Mouse (Mus musculus) spleen, postnatal 4 days (tissue): ENCODE data around the gene Snx8.
"Not testable (repeated sequence)": the region's sequence is repeated elsewhere in the genome, so short reads cannot be mapped to it uniquely, and the experiment has no call there.

Experiments used
- DNase-seq, 2 experiments: peaks; one replicate each; pipeline ENCODE4 v3.0.0; 2022; ENCODE audit warnings: low spot score in 2 of 2

The Snx8 gene

DNA sequence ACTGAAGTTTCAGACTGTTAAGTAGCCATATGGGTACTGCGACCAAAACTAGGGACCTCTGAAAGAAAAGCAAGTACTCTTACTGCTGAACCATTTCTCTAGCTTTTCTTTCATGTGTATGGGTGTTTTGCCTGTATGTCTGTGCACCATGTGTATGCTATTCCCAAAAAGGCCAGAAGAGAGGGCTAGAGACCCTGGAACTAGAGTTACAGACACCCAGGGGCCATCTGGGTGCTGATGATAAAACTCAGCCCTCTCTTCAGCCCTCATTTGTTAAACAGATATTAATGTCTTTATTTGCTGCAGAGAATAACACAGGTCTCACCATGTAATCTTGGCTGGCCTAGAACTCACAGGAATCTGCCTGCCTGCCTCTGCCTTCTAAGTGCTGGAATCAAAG, 4.6 kb downstream of the Snx8 start:
- no peak for DNase-seq

DNA sequence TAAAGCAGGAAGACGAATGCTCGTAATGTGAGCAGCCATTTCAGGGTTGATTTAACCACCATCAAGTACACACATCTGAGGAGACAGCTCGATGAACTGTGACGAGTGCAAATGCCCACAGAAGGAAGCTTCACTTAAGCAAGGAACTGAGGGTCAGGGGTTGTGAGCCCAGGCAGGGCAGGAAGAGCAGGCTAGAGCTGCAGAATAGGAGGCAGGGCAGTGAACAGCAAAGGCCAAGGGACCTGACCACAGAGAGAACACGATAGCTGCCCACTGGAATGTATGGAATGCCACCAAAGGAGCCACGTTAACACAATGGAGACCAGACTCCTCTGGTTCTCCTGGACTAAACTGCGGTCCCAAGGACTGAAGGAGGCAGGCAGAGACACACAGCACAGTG, 5.5 kb downstream of the Snx8 start:
- DNase-seq, result no peak

DNA sequence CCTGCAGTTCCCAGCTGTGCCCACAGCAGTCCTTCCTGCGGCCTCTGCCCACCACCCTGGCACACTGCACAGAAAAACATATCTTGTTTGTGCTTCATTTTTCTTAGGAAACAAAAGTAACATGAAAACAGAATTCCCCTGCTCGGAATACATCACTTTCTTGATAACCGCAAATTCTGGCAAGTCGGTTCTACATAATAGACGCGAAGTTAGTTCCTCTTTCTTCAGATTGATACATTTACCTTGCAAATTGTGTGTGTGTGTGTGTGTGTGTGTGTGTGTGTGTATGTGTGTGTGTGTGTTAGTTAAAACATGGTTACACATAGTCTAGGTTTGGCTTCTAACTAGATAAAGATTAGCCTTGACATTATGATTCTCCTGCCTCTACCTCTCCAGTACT, 6.4 kb downstream of the Snx8 start:
- no peak for DNase-seq

DNA sequence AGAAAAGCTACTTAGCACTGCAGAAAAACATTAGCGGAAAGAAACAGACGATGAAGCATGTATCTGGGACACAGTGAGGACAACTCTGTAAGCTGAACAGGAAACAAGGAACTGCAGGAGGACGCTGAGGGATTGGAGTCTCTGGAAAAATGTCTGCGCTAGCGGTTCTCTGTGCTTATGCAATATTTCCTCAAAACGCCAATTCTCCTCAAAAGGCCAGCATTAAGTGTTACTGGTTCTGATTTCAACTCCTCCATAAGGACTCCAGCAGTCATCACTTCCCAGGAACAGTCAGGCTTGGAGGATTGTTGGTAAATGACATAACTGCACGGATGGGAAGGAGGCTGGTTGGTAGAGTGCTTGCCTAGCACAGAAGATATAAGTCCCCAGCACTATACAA, 7.9 kb downstream of the Snx8 start:
- no peak for DNase-seq

DNA sequence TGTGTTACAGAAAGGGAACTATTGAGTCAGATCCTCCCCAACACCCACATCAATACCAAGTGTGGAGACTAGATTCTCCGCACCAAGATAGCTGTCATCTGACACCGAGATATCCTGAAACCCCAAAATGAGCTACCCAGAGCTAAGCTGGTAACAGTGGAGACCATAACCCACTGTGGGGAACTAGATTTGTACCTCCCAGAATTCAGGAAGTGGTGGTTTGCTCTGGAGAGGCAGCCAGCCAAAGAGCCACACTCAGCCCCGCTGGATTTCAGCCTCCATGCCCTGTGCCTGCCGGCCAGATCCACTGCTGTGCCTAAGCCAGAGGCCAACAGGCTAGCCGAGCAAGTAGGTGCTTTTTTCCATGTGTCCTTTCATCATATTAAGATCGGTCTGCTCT, 9.8 kb downstream of the Snx8 start:
- no peak for DNase-seq

DNA sequence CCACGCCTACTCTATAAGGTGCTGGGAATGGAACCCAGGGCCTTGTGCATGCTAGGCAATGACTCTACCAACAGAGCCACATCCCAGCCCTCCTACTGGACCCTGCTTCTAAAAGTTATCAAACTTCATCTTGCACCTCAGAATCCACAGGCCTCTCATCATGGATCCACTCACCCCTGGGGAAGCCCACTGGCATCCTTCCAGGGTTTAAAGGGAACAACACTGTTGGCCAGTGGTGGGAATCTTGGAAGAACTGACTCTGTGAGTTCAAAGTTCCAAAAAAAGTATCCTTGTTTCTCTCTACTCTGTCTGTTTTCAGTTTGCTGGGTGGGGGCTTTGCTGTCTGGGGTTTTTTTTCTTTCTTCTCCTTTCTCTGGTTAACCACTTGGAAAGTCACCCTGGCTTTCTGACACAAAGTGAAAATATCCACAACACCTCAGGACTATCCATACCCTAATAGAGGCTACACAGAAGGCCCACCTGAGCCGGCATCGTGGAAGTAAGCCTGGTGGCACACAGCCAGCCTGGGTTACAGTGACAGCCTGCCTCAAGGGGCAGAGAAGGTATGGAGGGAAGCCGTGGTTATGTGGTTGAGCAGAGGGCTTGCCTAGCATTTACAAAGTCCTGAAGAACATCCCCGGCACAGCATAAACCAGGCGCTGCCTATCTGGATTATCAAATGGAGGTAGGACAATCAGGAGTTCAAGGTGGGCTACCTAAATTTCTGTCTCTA, 10.8 kb downstream of the Snx8 start:
- no peak for DNase-seq

DNA sequence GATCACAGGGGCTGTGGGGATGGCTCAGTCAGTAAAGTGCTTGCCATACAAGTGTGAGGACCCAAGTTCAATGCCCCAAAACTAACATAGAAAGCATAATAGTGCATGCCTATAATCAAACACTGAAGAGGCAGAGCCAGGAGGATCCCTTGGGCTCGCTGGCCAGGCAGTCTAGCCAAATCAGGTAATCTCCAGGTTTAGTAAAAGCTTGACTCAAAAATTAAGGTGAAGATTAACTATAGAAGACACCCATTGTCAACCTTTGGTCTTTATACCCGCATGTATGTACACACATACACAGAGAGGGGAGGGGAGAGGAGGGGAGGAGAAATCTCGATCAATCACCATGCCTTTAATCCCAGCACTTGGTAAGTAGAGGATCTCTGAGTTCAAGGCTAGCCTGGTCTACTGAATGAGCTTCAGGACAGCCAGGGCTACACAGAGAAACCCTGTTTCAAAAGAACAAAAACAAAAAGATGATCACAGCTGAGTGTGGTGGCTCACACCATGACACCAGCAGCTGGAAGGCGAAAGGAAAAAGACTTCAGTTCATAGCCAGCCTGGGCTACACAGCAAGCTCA, 13.7 kb downstream of the Snx8 start:
- DNase-seq, result no peak

DNA sequence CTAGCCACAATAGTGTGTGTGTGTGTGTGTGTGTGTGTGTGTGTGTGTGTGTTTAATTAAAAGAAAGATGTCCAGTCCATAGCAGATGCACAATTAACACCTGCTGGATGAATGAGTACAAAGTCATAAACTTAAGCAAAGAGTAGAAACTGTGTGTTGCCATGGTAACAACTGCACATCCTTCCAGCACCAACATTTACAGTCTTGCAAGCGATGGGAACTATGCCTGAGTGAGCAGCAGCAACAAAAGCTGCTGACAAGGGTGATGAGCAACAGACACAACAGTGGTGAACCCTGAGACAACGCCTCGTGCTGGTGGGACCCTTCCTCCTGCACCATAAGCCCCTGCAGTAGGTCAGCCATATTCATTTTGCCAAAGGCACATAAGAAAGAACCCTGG, 14.8 kb downstream of the Snx8 start:
- DNase-seq, result no peak

DNA sequence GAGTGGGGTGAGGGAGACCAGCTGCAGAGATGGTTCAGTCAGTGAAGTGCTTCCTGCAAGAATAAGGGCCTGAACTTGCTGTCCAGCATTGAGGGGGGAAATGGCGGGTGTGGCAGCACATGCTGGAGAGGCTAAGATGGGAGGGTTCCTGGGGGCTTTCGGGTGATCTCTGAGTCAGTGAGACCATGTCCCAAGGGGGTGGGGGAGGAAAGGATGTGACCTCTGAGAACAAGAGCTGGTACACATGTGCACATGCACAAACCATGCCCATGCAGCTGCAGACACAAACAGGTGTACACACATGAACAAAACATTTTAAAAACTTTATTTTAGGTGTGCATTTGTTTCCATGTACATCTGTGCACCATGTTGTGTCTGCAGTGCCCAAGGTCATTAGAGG, 15.4 kb downstream of the Snx8 start:
- no peak for DNase-seq

DNA sequence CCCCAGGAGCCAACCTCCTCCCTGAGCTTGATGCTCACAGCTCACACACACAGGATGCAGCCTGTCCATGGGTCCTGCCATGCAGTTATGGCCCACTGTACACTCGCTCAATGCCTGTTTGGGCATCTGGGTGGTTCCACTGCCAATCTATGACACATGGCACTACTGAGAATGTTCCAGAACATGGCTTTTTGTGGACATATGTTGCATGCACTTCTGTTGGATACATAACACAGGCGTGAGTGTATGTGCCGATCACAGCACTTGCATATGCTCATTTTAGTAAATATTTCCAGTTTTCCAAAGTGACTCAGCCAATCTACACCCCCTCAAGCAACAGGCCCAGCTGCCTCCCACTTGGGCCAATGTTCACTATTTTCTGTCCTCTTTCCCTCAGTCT, 17.4 kb downstream of the Snx8 start:
- DNase-seq, result no peak

DNA sequence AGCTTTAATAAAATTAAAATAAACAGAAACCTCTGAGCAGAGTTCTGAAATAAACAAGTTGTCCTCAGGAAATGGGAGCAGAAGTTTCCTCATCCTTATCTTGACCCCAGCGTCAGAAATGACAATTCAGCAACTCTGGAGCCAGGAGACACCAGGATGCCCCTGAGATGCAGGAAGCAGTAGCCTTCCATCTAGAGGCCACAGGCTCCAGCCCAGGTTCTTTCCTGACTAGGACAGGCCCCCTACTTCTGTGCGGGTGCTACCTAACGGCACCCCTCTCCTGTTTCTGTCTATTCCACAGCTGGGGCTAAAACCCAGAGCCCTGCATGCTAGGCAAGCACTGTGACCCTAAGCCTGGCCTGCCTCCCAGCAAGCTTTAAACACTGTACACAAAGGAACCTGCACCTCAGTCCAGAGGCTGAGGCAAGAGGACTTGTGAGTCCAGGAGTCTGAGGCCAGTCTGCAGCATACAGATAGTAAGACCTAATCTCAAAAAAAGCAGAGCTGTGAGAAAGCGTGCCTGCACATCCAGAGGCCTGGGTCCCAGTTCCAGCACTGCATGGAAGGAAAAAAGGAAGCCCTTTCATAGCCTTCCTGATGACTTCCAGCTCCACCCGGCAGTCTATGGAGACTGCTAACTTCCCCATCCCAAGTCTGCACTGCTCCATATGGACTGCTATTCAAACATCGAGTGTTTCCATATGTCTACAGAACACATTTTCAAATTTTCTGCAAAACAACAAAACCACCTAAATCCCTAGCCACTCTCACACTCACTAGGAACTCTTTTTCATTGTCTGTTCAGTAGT, 18.4 kb downstream of the Snx8 start:
- DNase-seq, result no peak

DNA sequence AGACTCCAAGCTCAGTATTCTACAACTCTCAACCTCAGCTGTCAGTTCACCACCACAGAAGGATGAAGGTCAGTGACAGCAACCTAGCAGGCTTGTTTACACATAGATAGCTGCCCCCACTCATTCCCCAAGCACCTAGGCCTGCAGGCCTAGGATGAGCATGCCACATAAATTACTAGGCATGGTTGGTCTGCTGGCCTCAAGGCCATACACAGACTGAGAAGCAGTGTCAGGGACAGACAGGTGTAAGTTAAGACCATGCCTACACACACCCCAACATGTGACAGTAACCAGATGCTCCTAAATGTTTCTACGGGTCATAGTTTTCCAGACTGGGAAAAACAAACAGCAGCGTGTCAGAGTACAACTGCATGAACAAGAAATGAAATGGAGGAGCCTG, 19.6 kb downstream of the Snx8 start:
- no peak for DNase-seq

DNA sequence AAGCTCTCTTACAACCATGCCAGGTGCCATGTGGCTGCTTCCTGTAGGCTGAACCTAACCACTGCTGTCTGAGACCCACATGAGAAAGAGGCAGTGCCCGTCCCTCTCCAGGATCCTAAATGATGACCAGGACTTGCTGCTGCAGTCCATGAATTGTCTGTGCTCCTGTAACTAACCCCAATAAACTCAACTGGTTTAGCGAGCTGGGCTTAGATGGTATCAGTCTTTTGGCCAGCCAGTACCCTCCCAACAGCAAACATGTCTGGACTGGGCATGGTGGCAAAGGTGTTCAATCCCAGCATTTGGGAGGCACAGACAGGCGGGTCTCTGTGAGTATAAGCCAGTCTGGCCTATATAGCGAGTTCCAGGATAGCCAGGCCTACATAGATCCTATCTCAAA, 20.1 kb downstream of the Snx8 start:
- DNase-seq, result no peak

DNA sequence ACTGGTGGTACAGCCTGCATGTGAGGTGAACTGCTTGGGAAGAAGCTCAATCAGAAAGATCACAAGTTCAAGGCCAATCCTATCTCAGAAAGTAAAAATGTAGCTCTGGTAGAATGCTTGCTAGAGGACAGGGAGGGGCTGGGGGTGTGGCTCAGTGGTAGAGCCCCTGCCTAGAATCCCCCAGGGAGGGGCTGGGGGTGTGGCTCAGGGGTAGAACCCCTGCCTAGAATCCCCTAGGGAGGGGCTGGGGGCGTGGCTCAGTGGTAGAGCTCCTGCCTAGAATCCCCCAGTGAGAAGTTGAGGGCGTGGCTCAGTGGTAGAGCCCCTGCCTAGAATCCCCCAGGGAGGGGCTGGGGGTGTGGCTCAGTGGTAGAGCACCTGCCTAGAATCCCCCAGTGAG, 20.9 kb downstream of the Snx8 start:
- not testable (repeated sequence) for DNase-seq

DNA sequence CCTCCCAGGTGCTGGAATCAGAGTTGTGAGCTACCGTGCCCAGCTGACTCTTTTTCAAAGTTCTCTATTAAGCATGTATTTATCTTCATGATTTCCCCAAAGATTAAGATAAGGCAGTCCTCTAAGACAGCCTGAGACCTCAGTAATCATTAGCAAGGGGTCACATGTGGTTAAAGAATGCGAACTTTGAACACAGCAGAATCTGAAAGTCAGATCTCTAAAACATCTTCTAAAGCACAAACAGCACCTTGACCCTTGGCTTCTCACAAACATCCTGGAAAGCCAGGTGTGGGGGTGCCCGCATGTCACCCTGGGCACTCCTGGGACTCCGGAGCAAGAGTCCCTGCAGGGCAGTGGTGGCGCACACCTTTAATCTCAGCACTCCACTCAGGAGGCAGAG, 24.6 kb downstream of the Snx8 start:
- DNase-seq, result no peak

DNA sequence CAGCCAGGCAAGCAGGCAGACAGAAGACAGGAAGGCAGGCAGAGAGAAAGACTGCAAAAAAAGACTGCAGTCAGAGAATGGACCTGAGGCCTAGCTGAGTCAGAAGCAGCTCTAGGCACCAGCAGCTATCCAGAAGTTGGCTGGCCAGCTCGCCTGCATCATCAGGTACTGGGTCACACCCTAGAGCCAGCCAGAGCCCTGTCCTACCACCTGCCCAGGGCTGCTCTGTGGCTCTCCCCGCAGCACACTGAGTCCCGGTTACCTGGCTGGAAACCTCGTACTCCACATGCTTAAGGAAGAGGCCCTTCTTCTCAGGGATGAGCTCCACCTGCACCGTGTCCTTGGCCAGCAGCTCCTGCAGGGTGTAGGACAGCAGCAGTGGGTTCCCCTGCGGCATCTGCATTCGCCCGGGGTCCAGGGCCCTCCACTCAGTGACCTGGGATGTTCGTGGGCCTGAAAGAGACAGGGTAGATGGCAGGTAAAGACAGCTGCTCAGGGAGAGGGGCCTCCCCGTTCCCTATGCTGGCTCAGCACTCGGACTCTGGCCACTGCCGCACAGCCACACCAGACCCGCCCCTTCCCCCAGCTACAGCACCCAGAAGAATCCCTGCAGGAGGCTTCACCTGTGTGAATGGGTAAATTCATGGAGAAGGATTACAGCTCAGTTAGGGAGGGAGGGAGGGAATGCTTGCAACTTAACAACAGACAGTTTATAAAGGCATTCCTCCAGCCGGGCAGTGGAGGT, 29.0 kb downstream of the Snx8 start:
- DNase-seq, result no peak

DNA sequence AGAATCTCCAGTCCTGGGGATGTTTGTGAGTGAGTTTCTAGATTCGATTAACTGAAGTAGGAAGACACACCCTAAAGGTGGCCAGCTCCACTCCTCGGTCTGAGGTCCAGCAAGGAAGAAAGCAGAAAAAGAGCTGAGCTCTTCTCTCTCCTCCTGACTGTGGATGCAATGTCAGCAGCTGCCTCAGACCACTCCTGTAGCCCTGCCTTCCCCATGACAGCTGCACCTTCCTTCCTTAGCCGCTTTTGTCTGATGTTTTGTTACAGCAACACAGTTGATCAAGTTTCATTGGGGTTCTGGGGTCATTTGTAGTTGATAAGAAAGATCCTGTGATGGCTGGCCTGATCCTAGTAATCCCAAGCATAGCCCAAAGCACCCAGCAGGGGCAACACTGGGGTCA, 31.6 kb downstream of the Snx8 start:
- DNase-seq, result no peak

DNA sequence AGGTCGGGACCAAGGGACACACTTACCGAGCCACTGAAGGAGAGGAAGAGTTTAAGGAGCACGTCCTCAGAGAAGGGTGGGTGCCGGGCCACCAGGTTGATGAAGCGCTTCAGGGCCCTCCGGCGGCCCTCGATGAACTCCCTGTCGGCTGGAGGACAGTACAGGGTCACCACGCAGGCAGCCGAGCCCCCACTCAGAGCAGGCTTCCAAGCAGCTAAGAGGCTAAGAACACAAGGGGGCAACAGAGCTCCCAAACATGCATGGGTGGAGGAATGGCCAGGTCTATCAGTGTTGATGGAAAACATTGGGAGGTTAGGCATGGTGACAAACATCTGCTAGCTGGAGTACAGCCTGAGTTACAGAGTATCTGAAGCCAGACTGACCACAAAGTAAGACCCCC, 33.1 kb downstream of the Snx8 start:
- no peak for DNase-seq

DNA sequence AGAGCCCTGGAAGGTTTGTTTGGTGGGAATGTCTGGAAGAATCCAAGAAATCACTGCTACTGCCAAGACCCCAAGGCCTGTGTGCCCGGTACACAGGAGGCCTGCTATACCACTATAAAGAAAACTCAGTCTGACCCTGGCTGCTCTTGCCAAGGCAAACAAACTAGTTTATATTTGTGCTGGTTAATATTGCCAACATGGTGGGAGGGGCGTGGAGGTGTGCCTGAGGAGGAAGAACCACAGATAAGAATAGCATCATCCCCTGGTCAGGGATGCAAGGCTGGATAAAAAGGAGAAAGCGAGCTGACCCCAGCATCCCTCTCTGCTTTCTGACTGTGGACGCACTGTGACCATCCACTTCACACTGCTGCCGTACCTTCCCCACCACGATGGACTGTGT, 36.7 kb downstream of the Snx8 start:
- DNase-seq, result no peak

DNA sequence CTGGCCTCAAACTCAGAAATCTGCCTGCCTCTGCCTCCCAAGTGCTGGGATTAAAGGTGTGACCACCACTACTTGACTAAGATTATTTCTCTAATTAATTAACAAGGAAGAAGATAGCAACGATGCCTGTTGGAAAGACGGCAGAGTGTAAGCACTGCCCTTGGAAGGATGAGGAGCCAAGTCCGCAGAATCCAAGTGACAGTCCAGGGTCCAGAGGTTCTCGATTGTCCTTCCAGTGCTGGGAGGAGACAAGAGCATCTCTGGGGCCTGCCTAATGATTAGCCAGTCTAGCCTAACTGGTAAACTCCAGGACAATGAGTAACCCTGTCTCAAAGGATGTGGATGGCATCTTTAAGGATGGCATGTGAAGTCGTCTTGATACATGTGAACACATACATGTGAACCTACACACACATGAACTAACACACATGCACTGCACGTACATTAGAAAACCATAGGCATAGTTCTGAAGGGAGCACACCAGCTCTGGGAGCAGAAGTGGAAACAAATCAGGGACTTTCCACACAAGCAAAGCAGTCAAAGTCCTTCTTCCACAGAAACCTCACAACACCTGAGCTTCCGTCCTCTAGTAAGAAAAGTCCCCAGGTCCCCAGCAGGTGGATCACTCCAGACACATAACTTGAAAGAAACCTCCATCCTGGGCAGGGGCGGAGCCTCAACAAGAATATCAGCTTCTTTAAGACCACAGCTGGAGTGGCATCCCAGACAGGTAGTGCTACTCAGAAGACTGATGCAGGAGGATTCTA, 38.1 kb downstream of the Snx8 start:
- DNase-seq, result no peak

DNA sequence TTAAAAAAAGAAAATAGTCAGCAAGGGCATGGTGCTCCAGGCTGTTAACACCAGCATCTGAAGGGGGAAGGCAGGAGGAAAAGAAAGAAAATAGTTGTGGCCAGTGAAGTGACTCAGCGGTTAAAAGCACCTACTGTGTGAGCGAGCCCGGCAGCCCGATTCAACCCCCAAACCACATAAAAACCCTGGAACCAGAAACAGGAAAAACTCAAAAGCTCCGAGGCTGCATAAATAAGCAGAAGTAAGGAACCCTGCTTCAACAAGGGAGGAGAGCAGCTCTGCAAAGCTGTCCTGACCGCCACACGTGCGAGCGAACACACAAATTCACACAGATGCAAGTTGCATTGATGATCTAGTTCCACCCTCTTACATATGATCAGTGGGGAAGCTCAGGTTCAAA, 39.2 kb downstream of the Snx8 start:
- DNase-seq, result no peak

DNA sequence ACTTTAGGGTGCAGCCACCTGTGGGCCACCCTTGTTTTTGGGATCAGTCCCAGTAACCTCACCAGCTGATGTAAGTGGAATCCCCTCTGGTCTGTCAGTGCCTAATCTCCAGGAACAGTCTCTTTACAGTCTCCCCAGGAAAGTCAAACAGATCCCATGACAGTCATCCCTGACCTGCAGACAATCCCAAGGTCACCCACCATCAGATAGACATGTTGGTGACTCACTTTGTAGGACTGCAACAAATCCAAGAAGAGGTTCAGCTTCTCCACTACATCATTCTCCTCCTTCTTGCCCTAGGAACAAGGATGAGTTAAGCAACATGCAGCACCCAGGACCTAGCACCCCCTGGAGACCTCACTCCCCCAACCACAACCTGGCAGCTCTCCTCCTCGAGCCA, 43.0 kb downstream of the Snx8 start:
- DNase-seq, result no peak
